Mouse (Mus musculus) liver, adult 2 months (tissue): ENCODE results near the gene Gprc5d.

Source experiments
- CTCF ChIP-seq: fragments of 200-500 bp; IDR thresholded peaks from 2 replicates; pipeline ENCODE4 v1.5.1; 2011; ENCODE audit warnings: low read depth, low read length, control low read depth
- POLR2A ChIP-seq: fragments of 200-500 bp; IDR thresholded peaks from 2 replicates; pipeline ENCODE4 v1.6.1; 2011; ENCODE audit warnings: low read length, control low read depth; ENCODE audit not compliant: insufficient read depth; ENCODE audit errors: extremely low read depth

DNA sequence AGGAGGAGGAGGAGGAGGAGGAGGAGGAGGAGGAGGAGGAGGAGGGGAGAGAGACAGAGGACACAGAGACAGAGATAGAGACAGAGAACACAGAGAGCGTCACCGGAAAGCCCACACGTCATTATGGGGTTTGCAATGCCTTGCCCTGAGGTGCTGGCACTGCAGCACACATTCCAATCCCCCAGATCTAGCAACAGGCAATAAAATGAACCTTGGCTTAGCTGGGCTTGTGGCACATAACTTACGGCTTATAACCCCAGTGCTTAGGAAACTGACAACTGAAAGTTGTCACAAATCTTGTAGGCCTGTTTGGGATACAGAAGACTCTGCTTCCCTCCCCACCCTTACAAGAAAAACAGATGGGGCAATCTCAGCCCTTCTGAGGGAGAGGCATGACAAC lies 27.4 kb downstream of the Gprc5d start:
- TF ChIP-seq CTCF (no peak), POLR2A (no peak)
